In the genomic region with DNA sequence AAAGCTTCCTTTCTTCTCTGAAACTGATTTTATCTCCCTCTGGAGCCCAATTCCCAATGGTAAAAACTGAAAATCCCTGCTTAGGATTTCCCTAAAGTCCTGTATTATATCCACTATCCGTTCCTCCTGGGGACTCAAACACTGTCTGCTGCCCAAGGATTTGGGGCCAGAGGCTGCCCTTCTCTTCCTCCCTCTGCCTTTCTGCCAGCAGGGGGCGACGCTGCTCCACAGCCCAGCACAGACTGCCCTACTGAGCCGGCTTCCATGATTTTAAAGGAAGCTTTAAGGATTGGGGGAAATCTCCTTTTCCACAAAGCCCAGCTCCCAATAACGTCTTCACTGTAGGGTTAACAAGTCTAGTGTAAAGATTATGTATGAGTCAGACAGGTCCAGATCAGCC, we compare ENCODE assay signal across 9 mouse cellular contexts.
A peak's percentile ranks its signal among the peaks of the same experiment; 100 is the strongest.
DNase-seq lines count a peak whose midpoint lies in the region; ATAC-seq lines count a peak whose summit lies in the region.
"Had no signal": no experiment of that assay in that cellular context is flagged by ENCODE, and none has a peak within 500 bp of the region (broad histone marks: within the 10 kb centered on the region; RNA-seq: fewer than 3 reads in every experiment).

No protein-coding gene starts in this region.

- H3K4me3 ChIP-seq in kidney, embryonic 15.5 days (replicated peaks) = no peak overlapping the region
- H3K4me3 ChIP-seq: limb, embryonic 12.5 days had no signal

- ATAC-seq in CD4-positive, CD25-positive, alpha-beta regulatory T cell, adult 4 months = no peak
- no peak for ATAC-seq in kidney, embryonic 15.5 days (replicated peaks; ENCODE audit: low FRiP score)

- no peaks in the 10 kb centered on the region for H3K27me3 ChIP-seq in kidney, embryonic 15.5 days
- H3K27me3 ChIP-seq: limb, embryonic 12.5 days had no signal

- WGBS in kidney, embryonic 15.5 days = 52% methylated on average over 5 of the region's 5 CpGs

- no peaks in the 10 kb centered on the region for H3K9me3 ChIP-seq in kidney, embryonic 15.5 days (replicated peaks)
- H3K9me3 ChIP-seq: limb, embryonic 12.5 days had no signal

- H3K9ac ChIP-seq in kidney, embryonic 15.5 days = no peak overlapping the region
- H3K9ac ChIP-seq: limb, embryonic 12.5 days had no signal

- no peak overlapping the region for H3K27ac ChIP-seq in kidney, embryonic 15.5 days
- H3K27ac ChIP-seq: limb, embryonic 12.5 days had no signal

- H3K4me1 ChIP-seq in kidney, embryonic 15.5 days = no peaks in the 10 kb centered on the region

- DNase-seq in CD4-positive, CD25-positive, alpha-beta regulatory T cell, adult 2 months (ENCODE audit: low read depth, low spot score) = peak; percentile 39
- peak; percentile 38 for DNase-seq in kidney, postnatal 10 days
- peak; percentile 23 for DNase-seq in urinary bladder, postnatal 14 days (ENCODE audit: low spot score)
- DNase-seq in urinary bladder, adult 2 months (ENCODE audit: low spot score) = no peak
- DNase-seq in retina, embryonic 14.5 days (ENCODE audit: low spot score) = peak; percentile 61
- no peak for DNase-seq in left cerebral cortex, adult 8-10 months (ENCODE audit: low spot score in 2 of 2)

- no peaks in the 10 kb centered on the region for H3K36me3 ChIP-seq in kidney, embryonic 15.5 days
- H3K36me3 ChIP-seq: limb, embryonic 12.5 days had no signal

- no peak overlapping the region for H3K4me2 ChIP-seq in kidney, embryonic 15.5 days
- H3K4me2 ChIP-seq: limb, embryonic 12.5 days had no signal

Comparison
In these comparisons a context has a peak if more than half of its experiments do, and no peak if none do; other contexts are left out.
1. DNase-seq: peak in CD4-positive, CD25-positive, alpha-beta regulatory T cell, adult 2 months (single experiment), kidney, postnatal 10 days (single experiment), urinary bladder, postnatal 14 days (single experiment) and retina, embryonic 14.5 days (single experiment); none in urinary bladder, adult 2 months (single experiment) and left cerebral cortex, adult 8-10 months (0 of 2).